Mouse (Mus musculus): ENCODE data around the gene Bco2. TPM values are rescaled to one million over a fixed set of nuclear protein-coding genes. Genes with fewer than 3 reads are reported as not detected.
A peak's percentile ranks its signal among the peaks of the same experiment; 100 is the strongest.

Gene Bco2
- polyA plus RNA-seq, 1 experiment from 2014 or later: 4.7 TPM

DNA sequence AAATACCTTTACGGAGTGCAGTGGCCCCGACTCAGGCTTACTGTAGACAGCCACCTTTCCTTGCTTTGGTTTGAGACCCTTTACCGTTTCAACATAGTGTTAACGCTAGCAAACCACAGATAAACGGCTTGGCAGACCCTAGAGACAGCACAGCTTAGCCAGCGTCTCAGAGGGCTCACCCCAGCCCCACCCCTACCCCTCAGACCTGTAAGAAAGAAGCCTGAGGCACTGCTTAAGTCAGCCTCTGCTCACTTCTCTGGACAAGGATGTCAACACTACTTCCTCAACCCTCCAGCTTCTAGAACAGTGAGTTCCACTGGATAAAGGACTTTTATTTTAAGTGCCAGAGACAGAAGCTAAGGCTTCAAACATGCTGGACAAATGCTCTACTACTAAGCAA lies 58.4 kb downstream of the Bco2 start:
- Histone ChIP-seq H3K36me3 (ENCODE audit: control insufficient read depth, insufficient read depth, low read length) (no peaks in the 10 kb centered on the region), H3K9me3 (ENCODE audit: control insufficient read depth, low read length) (no peaks in the 10 kb centered on the region), H3K27ac (replicated peaks) (peak overlapping the region; percentile 49; the same call in 1 of the 2 replicates), H3K4me2 (replicated peaks; ENCODE audit: low read depth) (peak overlapping the region; percentile 15), H3K4me3 (ENCODE audit: low read depth, low read length) (no peak overlapping the region), H3K9ac (ENCODE audit: low read length) (peak overlapping the region; percentile 41; the same call in 1 of the 2 replicates), H3K4me1 (replicated peaks; ENCODE audit: control insufficient read depth, insufficient read depth) (no peaks in the 10 kb centered on the region), H3K27me3 (ENCODE audit: control insufficient read depth, insufficient read depth, low read length) (no peaks in the 10 kb centered on the region)
- TF ChIP-seq CTCF (IDR thresholded peaks at IDR 0.05; ENCODE audit: low read depth): no peak
- TF ChIP-seq EP300 (optimal IDR thresholded peaks at IDR 0.05): no peak
- 31% methylated on average over 6 of the region's 6 CpGs for WGBS
- DNase-seq (ENCODE audit: low spot score) (no peak), ATAC-seq (ENCODE audit: low FRiP score, low TSS enrichment) (no peak)

DNA sequence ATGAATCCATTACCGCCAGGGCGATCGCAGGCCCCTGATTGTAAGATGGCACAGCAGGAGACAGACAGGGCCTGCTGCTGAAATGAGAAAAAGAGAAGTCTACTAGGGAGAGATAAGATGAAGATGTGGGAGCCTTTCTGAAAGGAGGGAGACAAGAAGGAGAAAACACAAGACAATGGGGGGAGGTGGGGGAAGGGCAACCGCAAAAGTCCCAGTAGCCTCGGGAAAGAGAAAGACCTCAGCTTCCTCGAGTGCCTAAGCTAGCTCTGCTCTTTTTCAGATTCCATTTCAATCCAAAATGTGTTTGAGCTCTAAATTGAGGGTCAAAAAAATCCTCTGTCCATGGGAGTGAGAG lies 58.9 kb downstream of the Bco2 start:
- Histone ChIP-seq H3K4me3 (ENCODE audit: low read depth, low read length) (peak overlapping the region; percentile 3; the same call in 1 of the 2 replicates), H3K27me3 (ENCODE audit: control insufficient read depth, insufficient read depth, low read length) (no peaks in the 10 kb centered on the region), H3K36me3 (ENCODE audit: control insufficient read depth, insufficient read depth, low read length) (no peaks in the 10 kb centered on the region), H3K4me2 (replicated peaks; ENCODE audit: low read depth) (peak overlapping the region; percentile 15), H3K4me1 (replicated peaks; ENCODE audit: control insufficient read depth, insufficient read depth) (no peaks in the 10 kb centered on the region), H3K9ac (ENCODE audit: low read length) (no peak overlapping the region), H3K27ac (replicated peaks) (no peak overlapping the region), H3K9me3 (ENCODE audit: control insufficient read depth, low read length) (no peaks in the 10 kb centered on the region)
- ATAC-seq (ENCODE audit: low FRiP score, low TSS enrichment) (no peak), DNase-seq (ENCODE audit: low spot score) (no peak)
- no peak for TF ChIP-seq EP300 (optimal IDR thresholded peaks at IDR 0.05)
- TF ChIP-seq CTCF (IDR thresholded peaks at IDR 0.05; ENCODE audit: low read depth): no peak
- 45% methylated on average over 6 of the region's 6 CpGs for WGBS

DNA sequence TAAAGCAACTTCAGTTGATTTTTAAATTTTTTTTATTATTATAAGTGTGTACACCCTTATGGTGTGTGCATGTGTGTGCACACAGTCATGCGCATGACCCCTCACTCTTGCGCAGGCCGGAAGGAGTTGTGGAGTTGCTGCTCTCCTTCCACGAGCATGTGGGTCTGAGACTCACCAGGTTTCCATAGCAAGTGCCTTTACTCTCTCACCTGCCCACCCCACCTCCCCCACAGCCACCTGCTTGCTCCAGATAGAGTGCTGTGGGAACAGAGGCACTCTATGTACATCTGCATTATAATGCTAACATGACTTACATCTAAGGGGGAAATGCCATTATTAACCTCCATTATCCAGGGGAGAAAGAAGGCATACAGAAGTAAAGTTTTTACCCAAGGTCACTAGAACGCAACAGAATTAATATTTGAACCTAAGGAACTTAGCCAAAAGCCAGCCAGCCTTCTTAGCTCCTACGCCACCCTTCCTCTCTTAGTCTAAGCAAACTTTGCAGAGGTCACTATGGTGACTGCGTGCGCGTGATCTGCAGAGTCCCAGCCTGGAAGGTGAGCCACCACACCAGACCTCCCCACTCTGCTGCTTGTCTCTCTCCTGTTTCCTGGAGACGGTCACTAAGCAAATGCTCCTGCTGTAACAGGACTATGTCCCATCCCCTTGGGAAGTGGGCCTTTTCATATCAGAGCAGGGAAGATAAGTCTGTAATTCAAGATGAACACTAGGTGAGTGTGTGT lies 59.4 kb downstream of the Bco2 start:
- Histone ChIP-seq H3K9me3 (ENCODE audit: control insufficient read depth, low read length) (no peaks in the 10 kb centered on the region), H3K27ac (replicated peaks) (peak overlapping the region; percentile 35; the same call in 1 of the 2 replicates), H3K9ac (ENCODE audit: low read length) (no peak overlapping the region), H3K4me2 (replicated peaks; ENCODE audit: low read depth) (peak overlapping the region; percentile 32; the same call in 1 of the 2 replicates), H3K36me3 (ENCODE audit: control insufficient read depth, insufficient read depth, low read length) (no peaks in the 10 kb centered on the region), H3K27me3 (ENCODE audit: control insufficient read depth, insufficient read depth, low read length) (no peaks in the 10 kb centered on the region), H3K4me3 (ENCODE audit: low read depth, low read length) (peak overlapping the region; percentile 6; the same call in 1 of the 2 replicates), H3K4me1 (replicated peaks; ENCODE audit: control insufficient read depth, insufficient read depth) (no peaks in the 10 kb centered on the region)
- ATAC-seq (ENCODE audit: low FRiP score, low TSS enrichment) (peak; percentile 57; the same call in 1 of the 2 replicates), DNase-seq (ENCODE audit: low spot score) (peak; percentile 67)
- WGBS: 65% methylated on average over 10 of the region's 10 CpGs
- no peak for TF ChIP-seq EP300 (optimal IDR thresholded peaks at IDR 0.05)
- no peak for TF ChIP-seq CTCF (IDR thresholded peaks at IDR 0.05; ENCODE audit: low read depth)

DNA sequence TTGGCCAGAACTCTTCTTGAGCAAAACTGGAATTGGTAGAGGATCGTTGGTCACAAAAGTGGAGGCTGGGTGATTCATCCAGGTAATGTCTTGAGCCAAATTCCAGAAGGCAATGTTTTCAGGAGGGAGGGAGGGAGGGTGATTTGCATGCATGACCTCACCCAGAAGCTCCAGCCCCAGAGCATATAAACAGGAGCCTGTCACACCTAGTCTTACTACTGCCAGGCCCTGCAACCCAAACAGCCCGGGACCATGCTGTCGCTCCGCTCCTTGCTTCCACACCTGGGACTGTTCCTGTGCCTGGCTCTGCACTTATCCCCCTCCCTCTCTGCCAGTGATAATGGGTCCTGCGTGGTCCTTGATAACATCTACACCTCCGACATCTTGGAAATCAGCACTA lies 60.7 kb downstream of the Bco2 start, which contains the start of gene Plet1:
Plet1 (plus strand) TSS at position 215 of the 400 bp plus-strand sequence.
- 65% methylated on average over 6 of the region's 6 CpGs for WGBS
- H3K4me1 ChIP-seq (replicated peaks; ENCODE audit: control insufficient read depth, insufficient read depth): no peaks in the 10 kb centered on the region
- no peaks in the 10 kb centered on the region for H3K9me3 ChIP-seq (ENCODE audit: control insufficient read depth, low read length)
- DNase-seq (ENCODE audit: low spot score) (peak; percentile 73), ATAC-seq (ENCODE audit: low FRiP score, low TSS enrichment) (peak; percentile 86)
- peak within 1 kb of the TSS; percentile 15 for H3K4me3 ChIP-seq (ENCODE audit: low read depth, low read length)
- no peaks in the 10 kb centered on the region for H3K27me3 ChIP-seq (ENCODE audit: control insufficient read depth, insufficient read depth, low read length)
- peak within 1 kb of the TSS; percentile 32 for H3K4me2 ChIP-seq (replicated peaks; ENCODE audit: low read depth)
- no peaks in the 10 kb centered on the region for H3K36me3 ChIP-seq (ENCODE audit: control insufficient read depth, insufficient read depth, low read length)
- TF ChIP-seq EP300 (optimal IDR thresholded peaks at IDR 0.05) (no peak), CTCF (IDR thresholded peaks at IDR 0.05; ENCODE audit: low read depth) (no peak)
- peak within 1 kb of the TSS; percentile 70 for H3K27ac ChIP-seq (replicated peaks)
- peak within 1 kb of the TSS; percentile 35; the same call in 1 of the 2 replicates for H3K9ac ChIP-seq (ENCODE audit: low read length)

DNA sequence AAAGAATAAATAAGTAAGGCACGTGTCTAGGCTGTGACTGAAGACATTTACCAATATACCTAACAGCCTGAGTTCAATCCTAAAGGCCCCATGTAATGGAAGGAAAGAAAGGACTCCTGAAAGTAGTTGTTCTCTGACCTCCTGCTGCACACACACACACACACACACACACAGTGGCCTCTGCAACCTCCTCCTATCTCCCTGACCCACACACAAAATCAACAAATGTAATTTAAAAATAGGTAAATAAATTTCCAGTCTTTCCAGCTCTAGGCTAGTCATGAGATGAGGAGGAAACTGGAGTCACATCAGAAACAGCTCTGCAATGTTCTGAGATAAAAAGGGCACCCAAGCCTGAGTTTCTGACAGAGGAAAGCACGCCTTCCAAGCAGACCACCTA lies 61.2 kb downstream of the Bco2 start:
- DNase-seq (ENCODE audit: low spot score): peak; percentile 53
- Histone ChIP-seq H3K27me3 (ENCODE audit: control insufficient read depth, insufficient read depth, low read length) (no peaks in the 10 kb centered on the region), H3K9me3 (ENCODE audit: control insufficient read depth, low read length) (no peaks in the 10 kb centered on the region), H3K4me1 (replicated peaks; ENCODE audit: control insufficient read depth, insufficient read depth) (no peaks in the 10 kb centered on the region), H3K4me3 (ENCODE audit: low read depth, low read length) (no peak overlapping the region), H3K36me3 (ENCODE audit: control insufficient read depth, insufficient read depth, low read length) (no peaks in the 10 kb centered on the region), H3K9ac (ENCODE audit: low read length) (no peak overlapping the region), H3K4me2 (replicated peaks; ENCODE audit: low read depth) (no peak overlapping the region), H3K27ac (replicated peaks) (peak overlapping the region; percentile 70; the same call in 1 of the 2 replicates)
- TF ChIP-seq CTCF (IDR thresholded peaks at IDR 0.05; ENCODE audit: low read depth) (no peak), EP300 (optimal IDR thresholded peaks at IDR 0.05) (no peak)
- 53% methylated on average over 2 of the region's 2 CpGs for WGBS
- ATAC-seq (ENCODE audit: low FRiP score, low TSS enrichment): peak; percentile 73

DNA sequence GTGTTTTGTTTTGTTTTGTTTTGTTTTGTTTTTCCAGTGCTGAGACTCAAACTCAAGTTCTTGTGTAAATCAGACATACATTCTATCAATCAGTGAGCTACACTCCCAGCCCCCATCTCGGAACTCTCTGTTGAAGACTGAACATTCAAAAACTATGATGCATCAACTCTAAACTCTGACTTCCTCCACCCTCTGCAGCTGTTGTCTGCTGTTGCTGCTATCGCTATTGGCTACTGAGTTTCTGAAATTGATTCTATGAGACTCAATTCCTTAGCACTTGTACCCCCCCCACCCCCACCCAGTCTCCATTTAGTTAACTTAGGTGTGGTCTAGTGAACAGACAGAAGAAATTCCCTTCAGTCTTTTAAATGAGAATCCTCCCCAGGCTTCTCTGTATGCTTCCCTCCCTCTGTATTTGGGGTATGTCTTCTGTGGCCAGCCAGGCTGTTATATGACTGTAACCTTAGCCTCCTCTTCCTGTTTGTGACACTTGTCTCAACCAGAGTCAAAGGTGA lies 63.4 kb downstream of the Bco2 start:
- no peak for DNase-seq (ENCODE audit: low spot score)

More for the DNA sequence above, 63.4 kb downstream of the Bco2 start:
- H3K36me3 ChIP-seq (ENCODE audit: control insufficient read depth, insufficient read depth, low read length): no peaks in the 10 kb centered on the region
- no peak overlapping the region for H3K9ac ChIP-seq (ENCODE audit: low read length)
- 47% methylated on average over 2 of the region's 2 CpGs for WGBS
- ATAC-seq (ENCODE audit: low FRiP score, low TSS enrichment): no peak
- TF ChIP-seq CTCF (IDR thresholded peaks at IDR 0.05; ENCODE audit: low read depth) (no peak), EP300 (optimal IDR thresholded peaks at IDR 0.05) (no peak)
- no peaks in the 10 kb centered on the region for H3K27me3 ChIP-seq (ENCODE audit: control insufficient read depth, insufficient read depth, low read length)
- H3K27ac ChIP-seq (replicated peaks): no peak overlapping the region
- H3K4me1 ChIP-seq (replicated peaks; ENCODE audit: control insufficient read depth, insufficient read depth): no peaks in the 10 kb centered on the region
- no peak overlapping the region for H3K4me2 ChIP-seq (replicated peaks; ENCODE audit: low read depth)
- no peaks in the 10 kb centered on the region for H3K9me3 ChIP-seq (ENCODE audit: control insufficient read depth, low read length)
- H3K4me3 ChIP-seq (ENCODE audit: low read depth, low read length): no peak overlapping the region

Measured in stomach, postnatal 0 days (tissue).